Mouse (Mus musculus) Muller cell, postnatal 12 days (primary cell): ENCODE data around the gene Trpm7.
"Not testable (repeated sequence)": the region's sequence is repeated elsewhere in the genome, so short reads cannot be mapped to it uniquely, and the experiment has no call there.

ENCODE experiments used
- DNase-seq: peaks from one replicate; pipeline ENCODE4 v3.0.0-alpha.2; 2015; ENCODE audit errors: inconsistent ontology term

Trpm7 gene

GRCm38 (mm10) chr2:126875871-126876796, at the start of gene Trpm7:
TSS of gene Trpm7 (minus strand) at chr2:126876230.
- DNase-seq = peak; percentile 96

DNA sequence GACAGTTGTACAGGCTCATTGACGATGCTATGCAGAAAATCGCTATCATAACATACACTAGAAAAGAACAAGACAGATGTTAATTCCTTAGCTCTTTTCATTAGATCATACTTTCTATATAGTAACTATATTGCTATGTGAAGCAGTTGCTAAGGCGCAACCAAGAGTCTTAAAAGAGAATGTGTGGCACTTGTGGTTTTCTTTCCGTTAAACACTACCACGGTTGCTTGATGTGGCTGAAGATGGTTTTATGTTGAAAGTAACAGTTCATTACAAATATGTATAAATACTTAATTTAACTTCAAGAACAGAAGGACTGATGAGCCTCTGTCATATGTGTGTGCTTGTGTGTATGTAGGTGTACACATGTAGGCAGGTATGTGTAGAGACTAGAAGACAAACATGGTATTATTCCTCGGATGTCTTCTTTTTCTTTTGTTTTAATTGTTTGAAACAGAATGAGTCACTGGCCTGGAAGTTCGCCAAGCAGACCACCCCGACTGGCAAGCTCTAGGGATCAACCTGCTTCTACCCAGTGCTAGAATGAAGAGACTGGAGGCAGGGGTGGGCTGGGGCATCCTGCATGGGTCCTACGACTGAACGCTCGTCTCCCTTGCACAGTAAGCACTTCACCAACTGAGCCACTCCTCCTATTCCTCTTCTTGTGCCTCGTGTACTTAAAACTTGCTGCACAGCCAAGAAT, 44.5 kb upstream of the Trpm7 start:
- DNase-seq = no peak

DNA sequence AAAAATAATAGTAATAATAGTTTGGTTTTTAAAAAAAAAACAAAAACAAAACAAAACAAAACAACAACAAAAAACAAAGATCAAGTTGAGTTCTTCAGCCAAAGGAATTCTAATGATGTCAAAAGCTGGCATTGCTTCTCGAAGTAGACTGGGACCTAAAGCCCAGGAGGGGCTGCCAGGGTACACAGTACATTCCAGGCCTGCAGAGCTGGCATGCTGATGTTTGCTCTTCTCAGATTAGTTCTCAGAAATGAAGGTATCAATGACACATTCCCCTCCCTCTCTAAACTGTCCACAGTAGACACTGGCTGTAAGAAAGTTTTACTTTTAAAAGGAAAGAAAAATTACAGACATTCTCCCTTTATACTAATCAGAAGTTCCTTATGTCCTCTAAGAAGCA, 40.2 kb upstream of the Trpm7 start:
- DNase-seq = no peak

- no peak for DNase-seq
Observed at GRCm38 (mm10) chr2:126914096-126914495, 38.1 kb upstream of the Trpm7 start.

DNA sequence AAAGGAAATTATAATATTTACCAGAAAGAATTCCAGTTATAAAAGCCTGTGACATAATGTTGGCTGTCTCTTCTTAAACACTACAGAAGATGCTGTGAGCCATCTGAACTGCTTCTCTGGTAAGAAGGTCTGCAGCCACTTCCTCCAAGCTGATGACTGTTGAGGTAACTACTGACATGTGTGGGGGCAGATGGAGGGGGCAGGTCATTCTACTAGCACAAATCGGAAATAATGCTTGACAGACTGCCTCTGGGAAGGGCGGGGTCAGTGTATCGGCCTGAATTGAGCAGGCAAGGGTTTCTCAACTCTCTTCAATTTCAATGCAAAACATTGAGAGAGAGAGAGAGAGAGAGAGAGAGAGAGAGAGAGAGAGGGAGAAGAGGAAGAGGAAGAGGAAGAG, 28.1 kb upstream of the Trpm7 start:
- no peak for DNase-seq

DNA sequence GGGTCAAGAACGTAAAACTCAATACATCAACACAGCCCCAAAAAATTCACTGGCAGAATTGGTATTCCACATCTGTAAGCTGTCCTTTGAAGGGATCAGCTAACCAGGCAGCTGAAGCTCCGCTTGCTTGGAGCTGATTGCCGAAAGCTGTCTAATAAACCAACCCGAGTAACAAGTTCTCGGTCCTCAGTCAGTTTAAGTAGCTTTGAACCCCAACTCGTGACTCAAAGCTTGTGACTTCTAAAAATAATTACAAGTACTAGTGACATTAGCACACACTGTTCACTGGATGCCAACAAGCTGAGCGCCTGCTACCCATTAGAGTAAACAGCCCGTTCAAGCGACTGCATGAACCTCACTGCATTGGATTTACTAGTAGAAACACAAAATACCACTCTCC, 21.5 kb upstream of the Trpm7 start:
- no peak for DNase-seq

DNA sequence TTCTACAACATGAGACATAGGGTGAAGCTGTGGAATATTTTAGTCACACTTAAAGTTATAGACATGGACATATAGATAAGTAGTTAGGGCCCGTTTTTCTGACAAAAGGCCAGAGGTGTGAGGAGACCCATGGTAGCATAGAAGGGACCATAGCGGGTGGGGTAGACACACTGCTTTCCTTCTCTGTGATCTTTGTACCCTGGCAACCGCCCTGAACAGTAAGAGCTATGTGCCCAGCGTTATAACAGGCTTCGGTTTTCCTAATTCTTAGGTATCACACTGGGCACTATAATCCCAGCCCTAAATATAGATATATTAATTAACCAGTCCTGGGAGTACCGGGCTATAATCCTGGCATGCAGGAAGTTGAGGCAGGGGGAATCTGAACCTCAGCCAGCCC, 20.9 kb upstream of the Trpm7 start:
- DNase-seq = no peak

DNA sequence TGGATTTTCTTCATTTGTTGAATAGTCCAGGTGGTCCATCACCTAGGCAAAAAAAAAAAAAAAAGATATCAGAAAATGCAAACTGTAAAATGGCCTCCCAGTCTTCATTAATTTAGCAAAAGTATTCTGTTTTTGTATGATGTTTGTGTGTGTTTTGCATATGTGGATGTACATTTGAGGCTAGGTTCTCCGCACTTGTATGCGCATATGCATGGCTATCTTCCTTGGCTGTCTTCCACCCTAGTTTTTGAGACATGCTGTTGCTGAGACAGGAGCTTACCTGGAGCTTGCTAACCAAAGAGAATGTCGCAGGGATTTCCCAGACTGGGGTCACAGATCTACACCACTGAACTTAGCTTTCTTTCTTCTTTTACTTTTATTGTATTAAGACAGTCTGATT, 18.2 kb upstream of the Trpm7 start:
- DNase-seq = no peak

GRCm38 (mm10) chr2:126892316-126892715, 16.3 kb upstream of the Trpm7 start:
- no peak for DNase-seq

DNA sequence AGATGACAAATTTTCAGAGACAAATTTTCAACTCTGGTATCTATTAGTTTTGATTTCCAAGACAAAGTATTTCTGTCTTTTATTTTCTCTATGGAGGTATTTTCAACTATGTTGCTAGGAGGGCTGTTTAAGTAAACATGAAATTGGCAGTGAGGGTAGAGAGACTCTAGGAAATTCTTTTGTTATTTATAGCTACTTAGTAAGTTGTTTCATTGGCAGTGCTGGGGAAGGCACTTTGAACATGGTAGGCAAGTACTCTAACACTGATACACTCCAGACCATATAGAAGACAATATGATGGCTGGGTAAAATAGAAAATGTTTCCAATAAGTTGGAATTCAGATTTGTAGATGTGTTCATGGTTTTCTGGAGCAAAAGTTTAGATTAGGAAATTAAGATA, 15.7 kb upstream of the Trpm7 start:
- no peak for DNase-seq

GRCm38 (mm10) chr2:126887141-126887540, 11.1 kb upstream of the Trpm7 start:
- no peak for DNase-seq

GRCm38 (mm10) chr2:126885871-126886270, 9.8 kb upstream of the Trpm7 start:
- DNase-seq = no peak

DNA sequence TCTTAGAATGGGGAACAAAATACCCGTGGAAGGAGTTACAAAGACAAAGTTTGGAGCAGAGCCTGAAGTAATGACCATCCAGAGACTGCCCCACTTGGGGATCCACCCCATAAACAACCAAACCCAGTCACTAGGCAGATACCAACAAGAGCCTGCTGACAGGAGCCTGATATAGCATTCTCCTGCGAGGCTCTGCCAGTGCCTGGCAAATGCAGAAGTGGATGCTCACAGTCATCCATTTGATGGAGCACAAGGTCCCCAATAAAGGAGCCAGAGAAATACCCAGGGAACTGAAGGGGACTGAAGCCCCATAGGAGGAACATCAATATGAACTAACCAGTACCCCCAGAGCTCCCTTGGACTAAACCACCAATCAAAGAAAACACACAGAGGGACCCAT, 6.7 kb upstream of the Trpm7 start:
- not testable (repeated sequence) for DNase-seq

- no peak for DNase-seq
Observed at GRCm38 (mm10) chr2:126877991-126878390, 2.0 kb upstream of the Trpm7 start.

GRCm38 (mm10) chr2:126875516-126875835, 554 bp downstream of the Trpm7 start:
- DNase-seq = peak; percentile 56

GRCm38 (mm10) chr2:126874809-126875515, 1.1 kb downstream of the Trpm7 start:
- DNase-seq = no peak

DNA sequence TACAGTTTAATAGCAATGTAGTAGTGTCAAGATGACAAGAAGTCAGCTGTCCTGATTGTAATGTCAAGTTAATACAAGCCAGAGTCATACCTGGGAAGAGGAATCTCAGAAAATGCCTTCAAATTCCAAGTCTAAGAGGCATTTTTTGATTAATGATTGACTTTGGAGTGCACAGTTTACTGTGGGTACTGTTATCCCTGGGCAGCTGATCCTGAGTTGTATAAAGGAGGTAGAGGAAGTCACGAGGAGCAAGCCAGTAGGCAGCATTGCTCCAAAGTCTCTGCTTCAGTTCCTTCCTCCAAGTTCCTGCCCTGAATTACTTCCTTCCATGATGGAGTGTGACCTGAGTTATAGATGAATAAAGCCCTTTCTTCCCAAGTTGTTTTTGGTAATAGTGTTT, 9.7 kb downstream of the Trpm7 start:
- no peak for DNase-seq

- no peak for DNase-seq
Observed at GRCm38 (mm10) chr2:126865501-126866199, 10.4 kb downstream of the Trpm7 start.

DNA sequence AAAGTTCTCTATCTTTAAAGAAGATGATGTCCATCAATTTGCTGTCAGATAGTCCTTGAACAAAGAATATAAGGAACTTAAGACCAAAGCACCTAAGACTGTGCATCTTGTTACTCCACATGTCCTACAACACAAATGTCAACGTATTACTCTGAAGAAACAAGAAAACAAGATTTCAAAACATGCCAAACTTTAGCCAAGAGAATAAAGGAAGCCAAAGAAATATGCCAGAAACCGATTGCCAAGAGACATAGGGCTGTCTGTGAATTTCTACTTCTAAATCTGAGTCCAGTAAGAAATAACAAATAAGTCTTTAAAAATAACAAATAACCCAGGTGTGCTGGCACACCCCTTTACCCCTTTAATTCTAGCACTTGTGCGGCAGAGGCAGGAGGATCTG, 11.0 kb downstream of the Trpm7 start:
- no peak for DNase-seq

DNA sequence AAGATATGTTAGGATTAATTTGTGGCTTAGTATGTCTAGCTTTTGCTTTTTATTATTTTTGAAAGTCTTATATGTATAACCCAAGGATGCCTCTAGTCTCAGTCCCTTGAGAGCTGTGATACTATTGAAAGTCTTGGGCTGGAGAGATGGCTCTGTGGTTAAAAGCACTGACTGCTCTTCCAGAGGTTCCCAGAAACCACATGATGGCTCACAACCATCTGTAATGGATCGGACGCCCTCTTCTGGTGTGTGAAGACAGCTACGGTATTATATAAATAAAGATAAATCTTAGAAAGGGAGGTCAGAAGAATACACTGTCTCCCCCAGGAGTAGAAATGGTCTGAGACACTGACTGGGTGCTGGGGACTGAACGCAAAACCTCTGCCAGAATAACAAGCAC, 31.3 kb downstream of the Trpm7 start:
- DNase-seq = no peak

DNA sequence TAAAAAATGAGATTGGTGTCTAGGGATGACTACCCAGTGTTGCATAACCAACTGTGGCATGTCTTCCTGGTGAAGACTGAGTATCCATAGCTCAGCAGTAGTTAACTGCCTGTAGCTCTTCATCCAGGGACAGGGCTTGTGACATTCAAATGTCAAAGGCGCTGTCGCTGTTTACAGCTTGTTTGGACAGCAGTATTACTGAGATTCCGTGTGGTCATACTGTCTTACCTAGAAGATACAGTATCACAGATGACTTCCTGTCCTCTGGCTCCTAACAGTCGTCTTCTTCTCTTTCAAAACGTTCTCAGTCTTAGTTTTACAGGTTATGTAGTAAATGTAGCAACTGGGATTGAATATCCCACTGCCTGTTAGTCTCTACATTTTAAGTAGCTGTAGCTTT, 37.2 kb downstream of the Trpm7 start:
- DNase-seq = no peak

DNA sequence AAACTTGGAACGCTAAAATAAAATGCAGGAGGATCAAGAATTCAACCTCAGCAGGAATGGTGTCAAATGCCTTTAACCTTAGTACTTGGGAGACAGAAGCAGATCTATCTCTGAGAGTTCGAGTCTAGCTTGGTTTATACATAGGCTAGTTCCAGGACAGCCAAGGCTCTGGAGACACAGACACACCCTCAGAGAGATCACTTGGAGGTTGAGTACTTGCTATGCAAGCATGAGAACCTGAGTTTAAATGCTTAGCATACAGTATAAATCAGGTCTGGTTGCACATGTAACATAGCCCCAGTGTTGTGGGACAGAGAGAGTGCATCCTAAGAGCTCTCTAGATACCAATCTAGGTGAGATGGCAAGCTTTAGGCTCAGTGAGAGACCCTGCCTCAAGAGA, 58.6 kb downstream of the Trpm7 start:
- no peak for DNase-seq
